Mouse (Mus musculus) liver, adult 2 months (tissue): ENCODE results near the gene Hacd3.

Experiments
- CTCF ChIP-seq: fragments of 200-500 bp; IDR thresholded peaks from 2 replicates; pipeline ENCODE4 v1.5.1; 2011; ENCODE audit warnings: low read depth, low read length, control low read depth
- POLR2A ChIP-seq: fragments of 200-500 bp; IDR thresholded peaks from 2 replicates; pipeline ENCODE4 v1.6.1; 2011; ENCODE audit warnings: low read length, control low read depth; ENCODE audit not compliant: insufficient read depth; ENCODE audit errors: extremely low read depth

GRCm38 (mm10) chr9:64981904-64982303 lies 39.6 kb downstream of the Hacd3 start:
- TF ChIP-seq CTCF (no peak), POLR2A (no peak)
